Mouse (Mus musculus) CH12.LX (cell line): ENCODE results near the gene Ascl4. TPM values are rescaled to one million over a fixed set of nuclear protein-coding genes. Genes with fewer than 3 reads are reported as not detected.

Experiments used
- DNase-seq: peaks from one replicate; pipeline ENCODE4 v3.0.0-alpha.2; 2013; ENCODE audit errors: extremely low read depth
- H3K27ac ChIP-seq: 2 replicates; pipeline ENCODE4 v1.5.1; 2012; ENCODE audit warnings: low read depth, mild to moderate bottlenecking, control low read depth, moderate library complexity; ENCODE audit not compliant: insufficient read depth
- H3K27me3 ChIP-seq: replicated peaks from 2 replicates; pipeline ENCODE3; 2012; ENCODE audit warnings: inconsistent platforms
- H3K36me3 ChIP-seq, 2 experiments: replicated peaks in 1 of 2; 2 replicates each; pipeline versions ENCODE3 to v1.6.1; 2012; ENCODE audit warnings: inconsistent platforms in 1 of 2, low read length in 1 of 2, mild to moderate bottlenecking in 1 of 2, mixed read lengths in 1 of 2, moderate library complexity in 1 of 2; ENCODE audit not compliant: control insufficient read depth in 1 of 2, insufficient read depth in 1 of 2
- H3K4me1 ChIP-seq, 2 experiments: 2 replicates each; pipeline ENCODE4 v1.6.1; 2012; ENCODE audit warnings: inconsistent platforms in 1 of 2, moderate library complexity in 1 of 2; ENCODE audit not compliant: insufficient read depth in 2 of 2, control insufficient read depth in 1 of 2
- H3K4me2 ChIP-seq: 2 replicates; pipeline ENCODE4 v1.6.1; 2012; ENCODE audit warnings: low read depth, mild to moderate bottlenecking, control low read depth; ENCODE audit not compliant: poor library complexity, insufficient read depth, severe bottlenecking
- H3K4me3 ChIP-seq, 3 experiments: fragments of 150-350 bp in 1 of 3; sonication (generic) in 1 of 3; replicated peaks in 1 of 3; 2 replicates each; pipeline versions ENCODE3 to v1.5.1; 2011 to 2012; ENCODE audit warnings: low read depth in 2 of 3, low read length in 2 of 3, mild to moderate bottlenecking in 2 of 3, moderate library complexity in 2 of 3, control low read depth in 1 of 3, improper control_type of control experiment in 1 of 3, inconsistent platforms in 1 of 3, mixed read lengths in 1 of 3; ENCODE audit not compliant: poor library complexity in 1 of 3
- H3K79me2 ChIP-seq: replicated peaks from 2 replicates; pipeline ENCODE4 v1.6.1; 2012; ENCODE audit warnings: mild to moderate bottlenecking, moderate library complexity; ENCODE audit not compliant: control insufficient read depth, poor library complexity, insufficient read depth, severe bottlenecking; ENCODE audit errors: extremely low read depth
- H3K9ac ChIP-seq: 2 replicates; pipeline ENCODE4 v1.6.1; 2012; ENCODE audit warnings: low read depth, mild to moderate bottlenecking, control low read depth, moderate library complexity; ENCODE audit not compliant: insufficient read depth
- H3K9me3 ChIP-seq: replicated peaks from 2 replicates; pipeline ENCODE3; 2012; ENCODE audit warnings: low read length, inconsistent platforms, mixed read lengths
- BHLHE40 ChIP-seq: IDR thresholded peaks from 2 replicates; pipeline ENCODE4 v1.6.1; 2011; ENCODE audit warnings: mild to moderate bottlenecking, low read depth, low read length, improper control_type of control experiment
- CHD1 ChIP-seq: IDR thresholded peaks from 2 replicates; pipeline ENCODE4 v1.6.1; 2012; ENCODE audit warnings: low read depth, low read length, improper control_type of control experiment, inconsistent platforms
- E2F4 ChIP-seq: IDR thresholded peaks from 2 replicates; pipeline ENCODE4 v1.6.1; 2011; ENCODE audit warnings: low read depth, low read length, improper control_type of control experiment; ENCODE audit not compliant: insufficient replicate concordance
- EP300 ChIP-seq: IDR thresholded peaks from 2 replicates; pipeline ENCODE4 v1.6.1; 2011; ENCODE audit warnings: low read length, improper control_type of control experiment
- HCFC1 ChIP-seq: IDR thresholded peaks from 2 replicates; pipeline ENCODE4 v1.6.1; 2012; ENCODE audit warnings: low read depth, mild to moderate bottlenecking, inconsistent platforms, low read length, improper control_type of control experiment
- IRF4 ChIP-seq: IDR thresholded peaks from 2 replicates; pipeline ENCODE4 v1.6.1; 2014; ENCODE audit warnings: low read depth, mild to moderate bottlenecking, inconsistent platforms, low read length, improper control_type of control experiment
- JUND ChIP-seq: conservative IDR thresholded peaks from 2 replicates; pipeline ENCODE4 v1.6.1; 2011; ENCODE audit warnings: low read depth, low read length, improper control_type of control experiment
- KAT2A ChIP-seq: IDR thresholded peaks from 2 replicates; pipeline ENCODE4 v1.6.1; 2012; ENCODE audit warnings: low read length, improper control_type of control experiment, inconsistent platforms; ENCODE audit not compliant: insufficient replicate concordance
- MAFK ChIP-seq: IDR thresholded peaks from 2 replicates; pipeline ENCODE4 v1.6.1; 2011; ENCODE audit warnings: low read length, improper control_type of control experiment; ENCODE audit not compliant: insufficient replicate concordance
- MAX ChIP-seq: IDR thresholded peaks from 2 replicates; pipeline ENCODE4 v1.6.1; 2011; ENCODE audit warnings: low read length, improper control_type of control experiment
- MAZ ChIP-seq: IDR thresholded peaks from 2 replicates; pipeline ENCODE4 v1.6.1; 2012; ENCODE audit warnings: low read depth, mild to moderate bottlenecking, inconsistent platforms, low read length, improper control_type of control experiment, moderate library complexity
- MEF2A ChIP-seq: IDR thresholded peaks from 2 replicates; pipeline ENCODE4 v1.6.1; 2014; ENCODE audit warnings: low read depth, mild to moderate bottlenecking, inconsistent platforms, low read length, improper control_type of control experiment, borderline replicate concordance
- MXI1 ChIP-seq: IDR thresholded peaks from 2 replicates; pipeline ENCODE4 v1.6.1; 2011; ENCODE audit warnings: mild to moderate bottlenecking, low read depth, low read length, improper control_type of control experiment
- MYC ChIP-seq: IDR thresholded peaks from 2 replicates; pipeline ENCODE4 v1.6.1; 2011; ENCODE audit warnings: low read depth, mild to moderate bottlenecking, improper control_type of control experiment, low read length
- NRF1 ChIP-seq: IDR thresholded peaks from 2 replicates; pipeline ENCODE4 v1.6.1; 2014; ENCODE audit warnings: low read depth, mild to moderate bottlenecking, inconsistent platforms, low read length, improper control_type of control experiment, moderate library complexity
- POLR2A ChIP-seq: IDR thresholded peaks from 2 replicates; pipeline ENCODE4 v1.6.1; 2011; ENCODE audit warnings: low read depth, mild to moderate bottlenecking, improper control_type of control experiment, low read length
- POLR2AphosphoS2 ChIP-seq: IDR thresholded peaks from 2 replicates; pipeline ENCODE4 v1.6.1; 2011; ENCODE audit warnings: low read depth, low read length, improper control_type of control experiment
- RAD21 ChIP-seq: IDR thresholded peaks from 2 replicates; pipeline ENCODE4 v1.6.1; 2011; ENCODE audit warnings: low read depth, mild to moderate bottlenecking, low read length, improper control_type of control experiment, moderate library complexity
- RCOR1 ChIP-seq: conservative IDR thresholded peaks from 2 replicates; pipeline ENCODE4 v1.6.1; 2012; ENCODE audit warnings: low read depth, mild to moderate bottlenecking, inconsistent platforms, low read length, improper control_type of control experiment
- SMC3 ChIP-seq: IDR thresholded peaks from 2 replicates; pipeline ENCODE4 v1.6.1; 2011; ENCODE audit warnings: low read depth, low read length, improper control_type of control experiment
- TBP ChIP-seq: conservative IDR thresholded peaks from 2 replicates; pipeline ENCODE4 v1.6.1; 2011; ENCODE audit warnings: low read depth, low read length, improper control_type of control experiment
- TCF12 ChIP-seq: IDR thresholded peaks from 2 replicates; pipeline ENCODE4 v1.6.1; 2014; ENCODE audit warnings: low read depth, mild to moderate bottlenecking, inconsistent platforms, low read length, improper control_type of control experiment
- UBTF ChIP-seq: IDR thresholded peaks from 2 replicates; pipeline ENCODE4 v1.6.1; 2012; ENCODE audit warnings: low read depth, mild to moderate bottlenecking, inconsistent platforms, low read length, improper control_type of control experiment, moderate library complexity
- USF2 ChIP-seq: conservative IDR thresholded peaks from 2 replicates; pipeline ENCODE4 v1.6.1; 2011; ENCODE audit warnings: low read depth, low read length, improper control_type of control experiment
- ZC3H11A ChIP-seq: IDR thresholded peaks from 2 replicates; pipeline ENCODE4 v1.6.1; 2012; ENCODE audit warnings: low read depth, mild to moderate bottlenecking, inconsistent platforms, low read length, improper control_type of control experiment
- ZKSCAN1 ChIP-seq: IDR thresholded peaks from 2 replicates; pipeline ENCODE4 v1.6.1; 2012; ENCODE audit warnings: low read depth, inconsistent platforms, low read length, improper control_type of control experiment, borderline replicate concordance
- ZNF384 ChIP-seq: IDR thresholded peaks from 2 replicates; pipeline ENCODE4 v1.6.1; 2012; ENCODE audit warnings: low read depth, low read length, improper control_type of control experiment, inconsistent platforms
- dilution Hi-C: fragments of 300-500 bp; cut with MboI; formaldehyde crosslinking; loops from 2 replicates; pipeline ENCODE4 v1.14.3; 2020; ENCODE audit warnings: low sequenced_read_pairs; ENCODE audit not compliant: extremely low pct_unique_long_range_greater_than_20kb, extremely low pct_ligation_motif_present
- in situ Hi-C: fragments of 300-500 bp; cut with MboI; formaldehyde crosslinking; loops from 3 replicates; pipeline ENCODE4 v1.14.3; 2019; ENCODE audit warnings: low sequenced_read_pairs, low pct_ligation_motif_present, low pct_unique_long_range_greater_than_20kb, mixed read lengths
- polyA plus RNA-seq: library from polyadenylated mRNA; unstranded; fragments of >175 nt; gene quantifications from 2 replicates; pipeline ENCODE4 v1.2.1, GENCODE M21; 2012; ENCODE audit warnings: low read depth; ENCODE audit not compliant: insufficient read length
- total RNA-seq, 2 experiments: library from RNA; depleted of rRNA; stranded (reverse); fragments of 300-350 nt in 1 of 2; fragments of >200 nt in 1 of 2; gene quantifications; 2 replicates each; pipeline ENCODE4 v1.2.3; 2012 to 2014

Gene Ascl4
- total and polyA plus RNA-seq, 3 experiments, result 0.11 to 0.13 TPM; not detected in 1

DNA sequence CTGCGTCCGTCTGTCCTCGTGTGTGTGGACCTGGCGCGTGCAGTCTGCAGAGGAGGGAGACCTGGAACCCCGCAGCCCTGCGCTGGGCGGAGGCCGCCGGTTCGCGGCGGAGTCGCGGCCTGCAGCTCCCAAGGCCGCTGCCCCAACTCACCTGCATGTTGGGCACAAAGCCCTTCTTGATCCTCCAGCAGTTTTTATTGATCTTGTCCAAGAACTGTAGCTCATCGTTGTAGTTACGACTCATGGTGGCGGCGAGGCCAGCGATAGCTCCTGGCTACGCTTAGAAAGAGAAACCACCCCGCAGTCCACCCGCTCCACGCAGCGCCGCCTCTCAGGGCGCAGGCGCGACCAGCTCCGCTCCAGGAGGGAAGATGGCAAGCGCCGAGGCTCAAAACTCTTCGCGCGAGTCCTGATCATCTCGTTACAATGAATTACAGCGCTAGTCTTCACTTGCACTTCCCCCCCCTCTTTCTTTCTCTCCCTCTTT is 30.0 kb downstream of the Ascl4 start, which contains the start of gene Rtcb (continued):
- no peak for TF ChIP-seq MAFK
- no peak for TF ChIP-seq EP300
- peak; percentile 34; the same call in 1 of the 2 replicates for TF ChIP-seq IRF4
- no peak for TF ChIP-seq JUND
- TF ChIP-seq RCOR1, result no peak
- peak; percentile 73 for TF ChIP-seq TBP
- peak; percentile 77 for TF ChIP-seq MXI1
- TF ChIP-seq KAT2A, result peak; percentile 79; the same call in 1 of the 2 replicates
- peak; percentile 66; the same call in 1 of the 2 replicates for TF ChIP-seq MAX
- TF ChIP-seq TCF12, result peak; percentile 82
- no peak for TF ChIP-seq ZC3H11A
- TF ChIP-seq POLR2A, result peak; percentile 94
- peak; percentile 85 for TF ChIP-seq HCFC1
- TF ChIP-seq ZKSCAN1, result no peak
- TF ChIP-seq USF2, result no peak
- TF ChIP-seq E2F4, result peak; percentile 66; the same call in 1 of the 2 replicates

DNA sequence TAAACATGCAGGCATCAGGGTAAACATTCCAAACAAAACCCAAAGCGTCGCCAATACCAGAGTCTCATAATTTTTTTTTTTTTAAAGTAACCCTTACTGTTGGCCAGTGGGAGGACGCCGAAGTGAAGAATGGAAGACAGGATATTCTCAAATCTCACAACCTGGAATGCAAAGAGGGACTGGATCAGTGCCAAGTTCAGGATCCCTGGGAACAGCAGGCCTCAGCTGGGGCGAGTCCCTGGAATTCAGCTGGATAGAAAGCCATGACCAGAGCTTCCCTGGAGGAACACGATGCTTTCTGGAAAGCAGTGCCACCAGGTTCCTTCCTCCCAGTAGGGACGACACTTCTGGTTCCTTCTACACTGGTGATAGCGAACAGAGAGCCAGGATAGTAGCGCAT is 35.4 kb downstream of the Ascl4 start:
- DNase-seq, result no peak
- no peaks in the 10 kb centered on the region for H3K9me3 ChIP-seq
- H3K4me1 ChIP-seq, result no peaks in the 10 kb centered on the region
- in situ Hi-C loops (loop anchor here (25.0 kb wide), 1 partner anchor 499 kb away; no protein-coding TSS in a partner anchor), dilution Hi-C loops (no loop called here)
- no peak overlapping the region for H3K27ac ChIP-seq
- no peaks in the 10 kb centered on the region for H3K79me2 ChIP-seq
- no peak for TF ChIP-seq MYC
- TF ChIP-seq EP300, result no peak
- no peak for TF ChIP-seq POLR2A
- no peak for TF ChIP-seq NRF1
- no peak for TF ChIP-seq MEF2A
- no peak for TF ChIP-seq RAD21
- TF ChIP-seq KAT2A, result no peak
- TF ChIP-seq MAFK, result no peak
- TF ChIP-seq UBTF, result no peak
- TF ChIP-seq ZNF384, result no peak
- TF ChIP-seq POLR2AphosphoS2, result no peak
- TF ChIP-seq BHLHE40, result no peak
- no peak for TF ChIP-seq CHD1
- no peak for TF ChIP-seq ZC3H11A
- TF ChIP-seq JUND, result no peak
- no peak for TF ChIP-seq MAZ
- no peak for TF ChIP-seq E2F4
- no peak for TF ChIP-seq SMC3
- no peaks in the 10 kb centered on the region for H3K36me3 ChIP-seq
- no peak overlapping the region for H3K4me3 ChIP-seq
- H3K4me2 ChIP-seq, result no peak overlapping the region
- H3K9ac ChIP-seq, result no peak overlapping the region
- no peaks in the 10 kb centered on the region for H3K27me3 ChIP-seq
